Mouse (Mus musculus): Measurements from ENCODE around the gene Slc35g2.

Gene Slc35g2

GRCm38 (mm10) chr9:100570626-100571233 is at the start of gene Slc35g2:
Gene Slc35g2, minus strand, starts transcription at chr9:100571090.
- in situ Hi-C loops (cut with MseI, MboI): no loop called here

GRCm38 (mm10) chr9:100616947-100617346 is 46.1 kb upstream of the Slc35g2 start:
- in situ Hi-C loops (cut with MseI, MboI): no loop called here

DNA sequence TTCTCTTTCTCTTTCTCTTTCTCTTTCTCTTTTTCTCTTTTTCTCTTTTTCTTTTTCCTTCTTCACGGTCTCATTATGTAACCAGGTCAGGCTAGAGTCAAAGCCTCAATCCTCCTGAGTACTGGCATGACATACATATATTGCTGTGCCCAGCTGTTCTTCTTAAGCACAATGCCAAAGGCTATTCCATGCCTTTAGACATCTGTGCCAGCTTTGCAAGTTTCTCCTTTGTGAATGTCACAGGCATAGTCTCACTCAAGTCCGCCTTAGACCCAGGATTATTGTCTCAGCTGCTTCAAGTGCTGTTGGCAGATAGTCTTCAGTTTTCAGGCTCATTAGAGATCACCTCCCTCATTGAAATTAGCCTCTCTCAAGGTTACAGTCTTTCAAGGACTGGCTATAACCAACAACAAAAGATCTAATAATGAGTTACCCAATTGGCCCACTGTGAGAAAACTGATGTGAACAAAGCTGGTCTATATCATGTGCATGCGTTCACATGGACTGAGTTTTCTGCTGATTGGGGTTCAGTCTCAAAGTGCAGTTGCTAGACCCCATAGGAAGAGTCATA is 42.7 kb upstream of the Slc35g2 start:
- in situ Hi-C loops (cut with MseI, MboI): no loop called here

DNA sequence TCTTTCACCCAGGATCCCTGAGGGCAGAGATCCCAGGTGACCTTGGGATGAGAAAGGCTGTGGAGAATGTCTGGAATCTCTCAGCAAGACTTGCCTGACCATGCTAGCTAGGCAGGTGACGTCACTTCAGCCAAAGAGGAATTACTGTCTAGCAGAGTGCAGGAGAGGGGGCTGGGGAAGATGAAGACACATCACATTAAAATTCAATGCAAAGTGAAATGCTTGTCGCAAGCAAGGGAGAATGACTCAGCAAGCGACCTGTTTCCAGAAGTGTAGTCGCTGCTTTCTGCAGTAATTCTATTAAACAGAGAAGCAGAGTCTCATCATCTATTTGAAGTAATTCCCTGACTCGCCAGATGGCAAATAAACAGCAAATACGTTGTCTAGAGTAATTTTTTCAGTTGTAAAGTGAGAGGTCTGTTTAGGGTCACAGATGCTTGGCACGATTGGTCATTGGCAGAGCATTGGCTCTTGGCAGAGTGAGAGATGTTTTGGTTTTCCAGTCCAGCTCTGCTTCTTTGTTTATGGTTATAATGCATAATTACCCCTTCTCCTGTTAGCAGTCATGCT is 35.2 kb upstream of the Slc35g2 start:
- in situ Hi-C loops (cut with MseI, MboI): no loop called here

DNA sequence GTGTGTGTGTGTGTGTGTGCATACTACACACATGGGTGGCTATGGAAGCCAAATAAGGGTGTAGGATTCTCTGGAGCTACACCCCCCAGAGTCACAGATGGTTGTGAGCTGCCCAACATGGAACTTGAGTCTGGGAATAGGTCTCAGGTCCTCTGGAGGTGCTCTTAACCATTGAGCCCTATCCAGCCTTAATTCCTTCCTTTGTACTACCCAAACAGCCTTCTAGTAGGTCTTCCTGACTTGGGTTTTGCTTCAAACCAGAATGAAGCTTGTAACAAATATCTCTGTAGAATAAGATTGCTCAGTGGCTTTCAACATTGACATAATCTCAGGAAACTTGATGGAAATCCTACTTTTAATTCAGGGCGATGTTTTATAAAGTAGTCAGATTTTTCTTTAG is 34.6 kb upstream of the Slc35g2 start:
- in situ Hi-C loops (cut with MseI, MboI): no loop called here

DNA sequence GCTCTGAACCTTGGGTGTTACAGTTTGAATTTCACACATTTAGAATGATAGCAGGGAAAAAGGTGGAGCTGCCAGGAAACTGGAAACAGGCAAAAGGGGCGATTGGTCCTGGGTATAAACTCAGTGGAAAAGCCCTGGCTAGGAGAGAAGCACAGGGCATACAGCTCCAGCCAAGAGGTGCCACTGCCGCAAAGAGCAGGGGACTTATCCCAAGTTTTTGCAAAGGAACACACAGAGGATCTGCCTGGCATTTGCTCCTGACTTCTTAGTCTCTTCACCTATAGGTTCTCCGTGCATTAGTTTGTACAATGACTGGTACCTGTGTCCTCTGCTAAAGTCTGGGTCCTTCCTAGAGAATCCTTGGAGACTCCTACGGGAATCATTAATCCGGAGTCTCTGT is 32.3 kb upstream of the Slc35g2 start:
- in situ Hi-C loops (cut with MseI, MboI): no loop called here

DNA sequence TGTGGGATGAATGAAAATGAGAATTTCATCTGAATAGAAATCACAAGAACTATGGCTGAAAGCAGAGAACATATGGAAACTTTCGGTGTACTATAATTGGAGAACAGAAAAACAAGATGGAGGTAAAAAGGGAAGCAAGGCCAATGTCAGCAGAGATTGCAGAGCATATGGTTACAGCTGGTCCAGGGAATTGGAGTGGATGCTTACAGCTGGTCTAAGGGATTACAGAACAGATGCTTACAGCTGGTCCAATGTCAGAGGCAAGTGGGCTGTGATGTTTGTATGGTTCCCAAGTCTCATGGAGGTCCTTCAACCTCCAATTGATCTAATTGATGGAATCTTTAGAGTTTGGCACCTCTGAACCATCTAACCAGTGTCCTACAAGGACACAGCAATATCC is 31.2 kb upstream of the Slc35g2 start:
- in situ Hi-C loops (cut with MseI, MboI): no loop called here

GRCm38 (mm10) chr9:100599761-100600328 is 29.0 kb upstream of the Slc35g2 start:
- in situ Hi-C loops (cut with MseI, MboI): no loop called here

DNA sequence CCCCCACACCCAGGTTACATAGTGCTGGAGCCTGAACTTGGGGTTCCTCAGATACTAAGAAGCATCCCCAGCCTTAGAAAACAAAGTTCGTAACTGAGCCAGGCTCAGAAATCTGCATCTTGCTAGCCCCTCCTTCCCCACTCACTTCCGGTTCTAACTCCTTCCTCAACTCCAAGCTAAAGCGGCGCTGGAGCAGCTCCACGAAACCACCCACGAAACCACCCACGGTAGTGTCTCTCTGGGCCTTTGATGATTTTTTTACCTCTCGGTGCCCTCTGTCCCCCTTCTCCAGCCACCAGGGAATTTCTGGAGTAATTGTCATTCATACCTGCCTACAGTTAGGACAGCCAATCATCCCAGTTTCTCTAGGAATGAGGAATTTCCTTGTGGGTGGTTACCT is 26.7 kb upstream of the Slc35g2 start, which contains the start of gene Stag1:
Gene Stag1 (plus strand): TSS at position 253 of the 400 bp plus-strand sequence.
- in situ Hi-C loops (cut with MseI, MboI): no loop called here

GRCm38 (mm10) chr9:100596317-100596716 is 25.4 kb upstream of the Slc35g2 start:
- in situ Hi-C loops (cut with MseI, MboI): no loop called here

DNA sequence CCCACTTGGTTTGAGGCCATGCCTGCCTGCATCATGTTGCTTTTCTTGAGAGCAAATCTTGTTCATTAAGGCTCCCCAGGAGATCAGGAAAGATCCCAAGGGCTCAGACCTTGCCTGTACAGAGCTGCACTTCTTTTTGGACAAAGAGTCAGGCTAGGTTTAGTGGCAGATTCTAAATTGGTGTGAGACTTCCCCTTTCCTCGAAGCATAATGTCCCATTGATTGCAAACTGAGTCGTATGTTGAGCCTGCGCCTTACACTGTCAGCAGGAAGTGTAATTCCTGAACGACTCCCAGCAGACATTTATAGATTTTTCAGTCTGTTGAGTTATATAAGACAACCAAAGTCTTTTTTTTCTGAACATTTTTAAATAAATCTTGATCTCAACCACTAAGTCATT is 19.6 kb upstream of the Slc35g2 start:
- in situ Hi-C loops (cut with MseI, MboI): no loop called here

GRCm38 (mm10) chr9:100584031-100584430 is 13.1 kb upstream of the Slc35g2 start:
- in situ Hi-C loops (cut with MseI, MboI): no loop called here

GRCm38 (mm10) chr9:100582883-100583575 is 12.1 kb upstream of the Slc35g2 start:
- in situ Hi-C loops (cut with MseI, MboI): no loop called here

- in situ Hi-C loops (cut with MseI, MboI): no loop called here
These were observed 10.9 kb upstream of the Slc35g2 start for GRCm38 (mm10) chr9:100581543-100582492.

GRCm38 (mm10) chr9:100580196-100580740 is 9.4 kb upstream of the Slc35g2 start:
- in situ Hi-C loops (cut with MseI, MboI): no loop called here

DNA sequence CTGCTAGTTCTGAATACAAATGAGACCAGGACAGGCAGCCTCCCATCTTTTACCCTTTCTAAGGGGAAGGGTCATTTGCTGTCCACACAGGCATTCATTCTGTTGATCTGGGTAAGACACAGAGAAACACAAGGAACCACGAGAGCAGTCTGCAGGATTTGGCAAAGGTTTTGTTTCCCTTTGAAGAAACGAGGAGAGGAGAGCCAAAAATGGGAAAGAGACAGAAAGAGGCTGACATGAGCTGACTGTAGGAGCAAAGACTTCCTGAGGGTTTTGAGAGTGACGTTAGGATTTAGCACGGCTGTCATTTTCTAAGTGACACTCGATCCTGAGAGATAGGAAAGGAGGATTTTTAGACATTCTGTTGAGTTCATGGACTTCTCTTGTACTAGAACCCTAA is 3.1 kb upstream of the Slc35g2 start:
- in situ Hi-C loops (cut with MseI, MboI): no loop called here

- in situ Hi-C loops (cut with MseI, MboI): no loop called here
These were observed 2.4 kb upstream of the Slc35g2 start for GRCm38 (mm10) chr9:100573300-100573699.

DNA sequence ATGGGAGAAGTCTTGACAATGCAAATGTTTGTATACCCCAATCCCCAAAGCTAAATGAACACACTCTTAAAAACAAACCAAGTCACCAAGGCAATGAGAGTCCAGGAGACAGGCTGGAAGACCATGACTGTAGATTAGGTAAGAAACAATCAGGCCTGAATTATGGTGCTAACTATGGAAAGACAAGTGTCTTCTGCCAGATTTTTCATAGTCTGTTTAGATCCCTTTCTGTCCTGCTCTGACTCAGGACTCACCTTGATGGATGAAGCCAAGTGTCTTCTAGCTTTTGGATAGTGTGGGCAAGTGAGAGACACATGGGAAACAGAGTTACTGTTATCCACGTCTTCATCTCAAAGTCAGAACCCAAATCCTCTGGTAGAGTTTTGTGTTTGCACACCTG is 621 bp upstream of the Slc35g2 start:
- in situ Hi-C loops (cut with MseI, MboI): no loop called here

DNA sequence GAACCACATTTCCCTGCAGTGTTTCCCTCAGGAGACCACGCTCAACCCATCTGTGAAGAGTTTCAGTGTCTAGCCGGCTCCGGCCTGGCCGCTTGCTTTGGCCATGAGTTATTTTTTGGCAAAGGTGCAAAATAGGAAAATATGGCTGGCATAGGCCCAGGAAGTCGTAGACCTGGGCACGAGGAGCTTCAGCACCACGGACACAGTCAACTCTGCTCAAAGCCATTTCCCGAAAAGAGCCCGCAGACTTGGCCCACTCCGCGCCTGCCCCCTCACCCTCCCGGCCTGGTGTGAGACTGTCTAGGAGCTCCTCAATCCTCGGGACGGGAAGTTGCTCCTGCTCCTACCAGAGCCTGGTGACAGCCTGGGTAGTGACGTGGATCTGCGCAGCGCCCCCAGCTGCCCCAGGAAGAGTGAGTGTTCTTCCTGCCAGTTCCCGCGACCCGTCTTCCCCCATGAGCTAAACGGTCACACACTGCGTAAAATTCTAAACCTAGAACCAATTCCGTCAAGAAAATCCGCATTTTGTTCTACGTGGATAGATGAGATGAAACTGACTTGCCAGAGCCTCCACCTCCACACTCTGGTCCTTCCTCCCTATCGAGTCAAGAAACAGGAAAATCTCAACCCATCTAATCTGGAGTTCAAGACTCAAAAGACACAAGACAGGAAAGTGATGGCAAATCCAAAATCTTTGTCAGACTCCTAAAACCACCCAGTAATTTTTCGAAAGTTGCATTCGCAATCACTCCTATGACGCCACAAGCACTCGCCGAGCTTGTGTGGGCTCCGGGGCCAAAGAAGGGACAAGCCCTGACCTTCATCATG is 878 bp downstream of the Slc35g2 start:
- in situ Hi-C loops (cut with MseI, MboI): no loop called here

- in situ Hi-C loops (cut with MseI, MboI): no loop called here
These were observed 10.5 kb downstream of the Slc35g2 start for GRCm38 (mm10) chr9:100560251-100560890.
